Mouse (Mus musculus) cerebellum, postnatal 14 days (tissue): ENCODE data around the gene Gm11114.

Source experiments
- DNase-seq, 2 experiments: peaks; one replicate each; pipeline ENCODE4 v3.0.0; 2021; ENCODE audit warnings: mixed read lengths in 2 of 2

Gene Gm11114

GRCm38 (mm10) chr9:85312473-85312872 is at the start of gene Gm11114:
Gm11114 (plus strand) TSS chr9:85312773.
- DNase-seq, result no peak

DNA sequence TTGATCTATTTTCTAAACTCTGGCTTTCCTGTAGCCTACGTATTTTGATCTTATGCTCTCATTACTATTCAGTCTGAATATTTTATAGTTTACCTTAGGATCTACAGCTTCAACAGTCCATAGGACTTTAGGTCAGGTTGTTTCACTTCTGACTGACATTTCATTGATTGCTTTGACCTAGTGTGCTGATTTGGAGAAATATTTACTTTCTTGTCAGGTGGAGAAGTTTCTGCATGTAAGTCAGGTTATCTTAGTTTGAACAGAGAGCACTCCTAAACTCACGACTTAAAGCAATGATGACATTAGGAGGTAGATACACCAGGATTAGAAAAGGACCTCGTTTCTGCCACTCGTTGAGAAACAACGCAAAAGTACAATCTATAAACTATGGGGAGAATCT is 45.7 kb upstream of the Gm11114 start:
- DNase-seq, result no peak

- DNase-seq, result no peak
Observed at GRCm38 (mm10) chr9:85274114-85274513, 38.5 kb upstream of the Gm11114 start.

DNA sequence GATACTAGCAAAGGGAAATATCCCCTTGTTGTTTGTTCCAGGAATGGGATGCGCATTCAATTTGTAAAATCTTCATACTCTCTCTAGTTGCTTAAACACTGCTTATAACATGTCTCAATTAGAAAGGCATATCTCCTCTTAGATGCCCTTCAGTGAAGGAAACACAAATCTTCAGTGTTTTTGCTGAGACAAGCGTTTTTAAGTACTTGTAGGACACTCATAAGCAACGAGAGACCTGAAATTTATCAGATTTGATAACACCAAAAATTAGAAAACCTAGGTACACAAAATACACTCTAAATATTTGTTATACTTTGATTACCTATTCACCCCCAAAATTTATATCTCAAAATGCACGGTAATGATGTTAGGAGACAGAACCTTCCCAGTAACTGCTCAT is 9.7 kb upstream of the Gm11114 start:
- no peak for DNase-seq

DNA sequence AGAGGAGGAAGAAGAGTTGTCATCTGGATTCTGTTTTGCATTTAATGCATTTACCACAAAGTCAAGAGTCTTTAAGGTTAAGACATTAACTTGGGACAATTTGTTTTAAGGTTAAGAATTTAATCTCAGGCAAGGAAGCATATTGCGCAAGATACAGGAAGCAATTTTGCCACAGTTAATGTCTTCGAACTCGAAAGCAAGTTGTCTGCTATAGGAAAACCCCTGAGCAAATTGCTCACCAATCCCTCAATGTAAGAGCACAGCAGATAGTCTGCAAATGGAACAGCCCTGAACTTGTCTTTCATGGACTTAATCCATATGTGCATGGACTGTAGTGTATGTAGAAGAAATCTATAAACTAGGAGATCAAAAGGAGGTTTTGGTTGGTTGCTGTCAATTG is 9.2 kb upstream of the Gm11114 start:
- DNase-seq, result no peak

GRCm38 (mm10) chr9:85316122-85316521 is 3.5 kb downstream of the Gm11114 start:
- DNase-seq, result no peak

DNA sequence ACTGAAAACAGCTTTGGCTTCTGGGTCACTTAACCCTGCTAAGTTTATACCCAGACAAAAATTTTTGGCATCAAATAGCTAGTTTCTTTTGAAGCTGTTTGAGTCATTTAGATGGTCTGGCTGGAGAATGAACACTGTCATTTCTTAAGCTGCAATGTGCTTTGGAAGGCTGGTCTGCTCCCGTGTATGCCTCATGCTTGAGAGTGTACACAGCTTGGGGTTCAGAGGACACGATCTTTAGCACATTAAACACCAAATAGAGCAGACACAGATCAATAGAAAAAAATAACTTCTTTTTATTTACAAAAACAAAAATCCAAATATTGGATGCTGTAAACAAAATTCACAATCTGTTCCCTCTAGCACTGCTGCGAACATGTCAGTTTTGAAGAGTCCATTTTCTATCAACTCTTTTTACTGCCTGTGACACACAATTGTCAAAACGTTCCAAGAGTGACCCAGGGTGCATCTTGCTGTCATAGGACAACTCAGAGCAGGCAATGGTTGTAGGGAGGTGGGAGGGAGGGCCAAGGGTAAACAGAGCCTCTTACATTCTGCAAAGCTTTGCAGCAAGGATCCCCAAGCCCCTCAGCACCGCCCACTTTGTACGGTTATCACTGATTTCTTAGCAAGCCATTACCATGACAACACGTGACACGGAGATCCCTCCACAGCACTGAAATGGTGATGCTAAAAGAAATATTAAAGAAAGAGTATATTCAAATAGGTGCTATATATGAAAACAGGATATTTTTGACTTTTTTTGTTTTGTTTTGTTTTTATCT is 7.8 kb downstream of the Gm11114 start:
- no peak for DNase-seq

GRCm38 (mm10) chr9:85324158-85324875 is 11.7 kb downstream of the Gm11114 start:
- no peak for DNase-seq

- DNase-seq, result no peak
Observed at GRCm38 (mm10) chr9:85325201-85325868, 12.8 kb downstream of the Gm11114 start.

DNA sequence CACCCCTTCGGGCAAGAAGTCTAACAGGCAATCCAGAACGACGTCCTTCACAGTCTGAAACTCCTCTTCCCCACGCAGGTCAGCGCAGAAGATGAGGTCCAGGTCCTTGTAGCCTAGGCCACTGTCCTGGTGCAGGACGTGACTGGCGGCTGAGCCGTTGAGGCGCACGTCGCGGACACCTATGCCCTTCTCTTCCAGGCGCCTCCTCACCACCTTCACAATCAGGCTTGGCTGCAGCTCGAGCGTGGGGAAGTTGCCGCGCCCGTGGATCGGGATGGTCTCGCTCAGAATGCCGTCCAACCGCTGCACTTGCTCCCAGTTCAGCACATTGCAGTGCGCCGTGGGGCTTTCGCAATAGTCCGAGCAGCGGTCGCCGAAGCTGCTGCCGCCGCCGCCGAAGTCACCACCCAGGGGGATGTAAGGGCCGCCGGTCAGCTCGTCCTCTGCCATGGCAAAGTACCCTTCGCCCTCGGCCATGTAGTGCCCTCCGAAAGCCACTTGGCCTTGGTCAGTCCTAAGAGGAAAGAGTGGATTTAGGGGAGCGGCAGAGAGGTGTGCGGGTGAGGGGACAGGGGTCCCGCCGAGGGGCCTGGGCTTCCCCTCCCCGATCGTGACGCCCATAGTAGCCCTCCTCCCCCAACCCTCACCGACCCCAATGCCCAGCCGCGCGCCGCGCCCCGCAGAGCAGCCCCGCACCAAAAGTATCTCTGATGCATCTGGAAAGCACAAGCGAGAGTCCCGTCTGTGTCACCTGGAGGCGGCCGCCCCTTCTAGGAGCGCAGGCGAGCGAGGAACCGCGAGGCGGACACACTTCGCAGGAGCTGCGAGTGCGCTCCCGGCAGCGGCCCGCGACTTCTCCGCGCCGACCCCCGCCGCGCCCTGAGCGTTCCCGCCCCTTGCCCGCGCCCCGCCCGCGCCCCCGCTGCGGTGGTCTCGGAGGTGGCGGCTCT is 14.0 kb downstream of the Gm11114 start:
- peak; percentile 22 to 27 for DNase-seq

DNA sequence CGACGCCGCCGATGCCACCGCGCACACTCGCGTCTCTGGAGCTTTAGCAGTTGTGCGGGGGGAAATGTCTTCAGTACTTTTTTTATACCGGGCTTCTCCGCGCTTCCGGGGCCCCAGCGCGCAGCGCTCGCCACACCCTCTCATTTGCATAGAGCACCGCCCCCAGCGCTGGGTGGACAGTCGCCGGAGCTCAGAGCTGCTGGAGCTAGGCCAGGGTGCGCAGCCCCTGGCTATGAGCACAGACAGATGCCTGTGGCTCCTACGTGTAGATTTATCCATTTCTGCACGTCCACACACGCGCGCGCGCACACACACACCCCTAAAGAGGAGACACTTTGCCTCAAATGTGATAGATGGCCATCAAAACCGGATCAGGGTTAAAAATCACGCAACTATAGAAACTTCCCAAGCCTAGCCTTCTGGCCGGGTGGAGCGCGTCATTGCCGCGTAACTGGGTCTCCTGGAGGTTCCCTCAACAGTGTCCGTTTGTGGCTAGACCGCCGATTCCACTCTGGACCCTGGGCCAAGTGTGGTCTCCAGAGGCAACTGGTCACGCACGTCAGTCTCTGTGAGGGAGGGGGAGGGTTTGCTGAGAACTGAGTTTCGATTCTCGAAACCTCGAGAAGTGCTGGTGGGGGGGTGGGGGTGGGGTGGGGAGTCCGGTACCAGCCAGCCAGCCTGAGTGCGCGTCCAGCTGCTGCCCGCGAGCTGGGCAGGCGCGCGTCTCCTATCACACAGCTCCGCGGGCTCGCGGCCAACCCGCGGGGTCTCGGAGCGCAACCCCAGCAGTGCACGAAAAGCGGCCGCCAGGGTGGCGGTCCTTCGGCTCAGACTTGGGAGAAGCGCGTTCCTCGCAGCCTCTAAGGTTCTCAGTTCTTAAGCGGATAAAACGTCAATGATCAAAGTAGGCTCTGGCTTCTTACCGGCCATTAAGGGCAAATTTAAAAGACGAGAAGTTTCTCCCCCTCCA is 15.0 kb downstream of the Gm11114 start, which contains the start of gene Tent5a:
TSS of gene Tent5a (minus strand) at position 107 of the 970 bp plus-strand sequence.
- peak; percentile 60 to 62 for DNase-seq

DNA sequence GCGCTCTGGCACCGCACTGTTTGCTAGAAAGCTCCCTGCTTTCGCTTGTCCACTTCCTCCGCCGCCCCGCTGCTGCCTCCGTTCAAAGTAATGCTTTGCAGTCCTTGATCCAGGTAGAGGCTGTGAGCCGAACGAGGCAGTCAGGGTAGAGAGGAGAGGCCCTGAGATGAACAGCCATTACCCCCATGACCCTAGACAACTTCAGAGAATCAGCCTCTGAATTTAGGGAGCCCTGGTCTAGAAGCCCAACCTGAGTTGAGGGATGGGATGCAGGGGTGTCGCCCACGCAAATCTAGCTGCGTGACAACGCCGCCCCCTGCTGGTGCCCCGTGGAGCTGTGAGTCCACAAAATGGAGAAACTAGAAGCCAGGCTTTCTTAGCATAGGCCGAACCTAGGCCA is 15.7 kb downstream of the Gm11114 start:
- DNase-seq, result peak; percentile 94 to 96

DNA sequence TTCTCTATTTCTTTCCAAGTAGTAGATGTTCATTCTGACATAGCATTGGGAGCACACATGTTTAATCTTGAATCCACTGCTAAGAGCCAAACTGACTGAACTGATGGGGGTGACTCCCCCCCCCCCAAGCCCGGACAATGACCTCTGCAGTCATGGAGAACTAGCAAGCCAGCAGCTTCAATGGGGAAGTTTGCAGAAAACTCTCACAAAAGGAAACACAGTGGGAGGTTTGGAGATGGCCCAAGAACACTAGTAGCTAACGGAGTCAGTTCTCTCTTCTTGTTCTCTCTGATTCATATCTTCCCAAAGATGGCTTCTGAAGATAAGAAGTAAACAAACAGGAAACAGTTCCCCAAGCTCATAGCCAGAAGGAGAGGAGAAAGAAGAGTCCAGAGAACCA is 18.9 kb downstream of the Gm11114 start:
- peak in 1 of 2 experiments; percentile 13 for DNase-seq

DNA sequence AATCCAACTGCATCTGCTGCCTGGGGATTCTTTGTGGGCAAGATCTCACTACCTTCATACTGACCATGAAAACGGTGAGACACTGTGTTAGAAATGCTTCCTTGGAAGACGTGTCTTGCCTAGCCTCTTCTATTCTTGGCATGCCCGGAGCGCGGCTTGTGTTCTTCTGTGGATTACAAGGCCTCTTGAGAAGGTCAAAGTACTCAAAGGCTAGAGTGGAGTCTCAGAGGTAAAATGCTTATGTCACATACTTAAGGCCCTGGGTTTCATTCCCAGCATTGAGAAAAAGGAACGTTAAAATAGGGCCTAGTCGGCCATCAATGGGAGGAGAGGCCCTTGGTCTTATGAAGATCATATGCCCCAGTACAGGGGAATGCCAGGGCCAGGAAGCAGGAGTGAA is 23.5 kb downstream of the Gm11114 start:
- DNase-seq, result no peak

GRCm38 (mm10) chr9:85340303-85340702 is 27.7 kb downstream of the Gm11114 start:
- DNase-seq, result no peak

- no peak for DNase-seq
Observed at GRCm38 (mm10) chr9:85342892-85343785, 30.6 kb downstream of the Gm11114 start.

- DNase-seq, result no peak
Observed at GRCm38 (mm10) chr9:85347823-85348523, 35.4 kb downstream of the Gm11114 start.

GRCm38 (mm10) chr9:85355559-85355958 is 43.0 kb downstream of the Gm11114 start:
- DNase-seq, result no peak

DNA sequence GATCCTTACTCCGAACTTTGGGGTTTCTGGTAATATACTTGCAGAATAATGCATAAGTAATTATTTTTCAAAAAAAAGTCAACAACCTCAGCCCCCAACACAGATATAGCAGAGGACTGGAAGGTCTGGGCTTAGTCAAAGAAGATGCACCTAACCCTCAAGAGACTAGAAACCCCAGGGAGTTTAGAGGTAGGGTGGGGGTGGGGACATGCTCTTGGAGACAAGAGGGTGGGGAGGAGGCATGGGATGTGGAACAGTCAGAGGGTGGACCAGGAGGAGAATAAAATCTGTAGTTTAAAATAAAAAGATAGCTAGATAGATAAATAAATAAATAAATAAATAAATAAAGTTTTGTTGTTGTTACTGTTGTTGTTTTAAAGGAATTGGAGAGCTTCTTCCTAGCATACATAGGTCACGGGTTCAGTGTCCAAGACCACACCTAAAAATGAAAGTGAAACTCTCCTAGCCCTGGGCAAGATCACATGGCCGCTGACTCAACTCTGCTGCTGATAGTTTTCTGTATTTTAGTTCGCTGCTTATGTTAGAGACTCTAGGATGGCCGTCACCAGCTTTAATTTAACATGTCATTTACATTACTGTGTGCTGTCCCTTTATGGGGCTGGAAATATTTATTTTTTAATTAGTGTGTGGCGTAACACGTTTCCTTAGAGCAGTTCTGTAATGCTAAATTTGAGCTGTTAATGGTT is 44.7 kb downstream of the Gm11114 start:
- no peak for DNase-seq
